Mouse (Mus musculus) stomach, embryonic 16.5 days (tissue): ENCODE data around the gene Fam170b. TPM values are rescaled to one million over a fixed set of nuclear protein-coding genes. Genes with fewer than 3 reads are reported as not detected.

ENCODE experiments used
- ATAC-seq: fragments of 200-750 bp; cut with Nextera tagmentation; 2 replicates; pipeline ENCODE4 v1.8.0; 2017; ENCODE audit warnings: moderate number of reproducible peaks, moderate TSS enrichment; ENCODE audit not compliant: insufficient read depth, low FRiP score
- H3K27ac ChIP-seq: fragments of 300-500 bp; sonication (generic); 2 replicates; pipeline ENCODE4 v1.5.1; 2014; ENCODE audit warnings: low read length
- H3K27me3 ChIP-seq: fragments of 300-500 bp; sonication (generic); 2 replicates; pipeline ENCODE4 v1.6.1; 2014; ENCODE audit warnings: low read length, control low read depth, mixed read lengths; ENCODE audit not compliant: control insufficient read depth, insufficient read depth
- H3K36me3 ChIP-seq: fragments of 300-500 bp; sonication (generic); 2 replicates; pipeline ENCODE4 v1.6.1; 2014; ENCODE audit warnings: low read length; ENCODE audit not compliant: control insufficient read depth, insufficient read depth
- H3K4me1 ChIP-seq: fragments of 300-500 bp; sonication (generic); 2 replicates; pipeline ENCODE4 v1.6.1; 2014; ENCODE audit warnings: low read length, control low read depth, mixed read lengths; ENCODE audit not compliant: control insufficient read depth, insufficient read depth
- H3K4me2 ChIP-seq: fragments of 300-500 bp; sonication (generic); 2 replicates; pipeline ENCODE4 v1.6.1; 2014; ENCODE audit warnings: low read depth, low read length, mixed read lengths
- H3K4me3 ChIP-seq: fragments of 300-500 bp; sonication (generic); replicated peaks from 2 replicates; pipeline ENCODE4 v1.5.1; 2014; ENCODE audit warnings: mild to moderate bottlenecking, low read length
- H3K9ac ChIP-seq: fragments of 300-500 bp; sonication (generic); 2 replicates; pipeline ENCODE4 v1.6.1; 2014; ENCODE audit warnings: low read length
- H3K9me3 ChIP-seq: fragments of 300-500 bp; sonication (generic); replicated peaks from 2 replicates; pipeline ENCODE4 v1.6.1; 2016; ENCODE audit warnings: low read length, control low read depth; ENCODE audit not compliant: control insufficient read depth
- whole genome bisulfite sequencing: fragments of 180-500 bp; shearing (Covaris S2); extraction: QIAGEN DNeasy Blood & Tissue Kit; methylation state at CpG from one replicate; pipeline ENCODE4 v1.1.7; 2014; 5-methylcytosine and 5-hydroxymethylcytosine counted together
- polyA plus RNA-seq: library from polyadenylated mRNA; unstranded; fragments of >200 nt; fragmentation: Nextera tagmentation; extraction: Ambion mirVana; gene quantifications from 2 replicates; pipeline ENCODE4 v1.2.1, GENCODE M21; 2015

Gene Fam170b
- polyA plus RNA-seq, 1 experiment from 2014 or later, result 0.05 TPM

GRCm38 (mm10) chr14:32856246-32856645, 22.5 kb downstream of the Fam170b start:
- Histone ChIP-seq H3K27ac (peak overlapping the region; percentile 67), H3K27me3 (no peaks in the 10 kb centered on the region)

GRCm38 (mm10) chr14:32856681-32857328, 23.0 kb downstream of the Fam170b start, which contains the start of gene Vstm4:
Vstm4 (plus strand) TSS chr14:32856756.
- H3K9ac ChIP-seq, result peak within 1 kb of the TSS; percentile 87
- peak within 1 kb of the TSS; percentile 66 for H3K4me3 ChIP-seq
- ATAC-seq, result peak; percentile 83
- H3K4me1 ChIP-seq, result peaks cover 24% of the 10 kb centered on the region; the same call in 1 of the 2 replicates
- WGBS, result under 1% methylated on average over 68 of the region's 68 CpGs
- no peaks in the 10 kb centered on the region for H3K9me3 ChIP-seq
- peak within 1 kb of the TSS; percentile 78 for H3K27ac ChIP-seq
- no peaks in the 10 kb centered on the region for H3K36me3 ChIP-seq
- H3K27me3 ChIP-seq, result no peaks in the 10 kb centered on the region
- peak within 1 kb of the TSS; percentile 69 for H3K4me2 ChIP-seq

More at GRCm38 (mm10) chr14:32856246-32856645, 22.5 kb downstream of the Fam170b start:
- Histone ChIP-seq H3K9me3 (no peaks in the 10 kb centered on the region), H3K4me2 (peak overlapping the region; percentile 69), H3K4me1 (peaks cover 18% of the 10 kb centered on the region; the same call in 1 of the 2 replicates), H3K4me3 (peak overlapping the region; percentile 66), H3K36me3 (no peaks in the 10 kb centered on the region), H3K9ac (peak overlapping the region; percentile 87; the same call in 1 of the 2 replicates)
- no peak for ATAC-seq
- WGBS, result 28% methylated on average over 5 of the region's 5 CpGs

DNA sequence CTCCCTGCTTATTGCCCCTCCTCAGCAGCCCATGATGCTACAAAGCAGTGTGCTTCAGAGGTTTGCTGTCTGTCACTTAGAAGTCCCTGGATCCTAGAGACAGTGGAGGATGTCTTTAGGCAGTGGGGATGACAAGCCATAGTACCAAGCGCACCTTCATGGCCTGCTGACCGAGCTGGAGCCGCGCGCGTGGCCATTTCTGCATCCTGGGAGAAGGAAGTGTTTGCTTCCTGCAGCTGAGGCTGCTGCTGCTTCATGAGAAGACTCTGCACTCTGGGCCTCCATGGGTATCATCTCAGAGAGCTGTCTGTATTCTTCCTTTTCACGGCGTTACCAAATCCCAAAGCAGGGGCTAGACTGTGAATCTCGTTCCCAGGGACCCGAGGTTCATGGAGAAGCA, 24.6 kb downstream of the Fam170b start:
- Histone ChIP-seq H3K9me3 (no peaks in the 10 kb centered on the region), H3K36me3 (no peaks in the 10 kb centered on the region), H3K4me2 (peak overlapping the region; percentile 69), H3K4me3 (no peak overlapping the region), H3K9ac (peak overlapping the region; percentile 17; the same call in 1 of the 2 replicates), H3K27me3 (no peaks in the 10 kb centered on the region), H3K4me1 (peaks cover 27% of the 10 kb centered on the region; the same call in 1 of the 2 replicates), H3K27ac (peak overlapping the region; percentile 41)
- 87% methylated on average over 10 of the region's 10 CpGs for WGBS
- no peak for ATAC-seq

DNA sequence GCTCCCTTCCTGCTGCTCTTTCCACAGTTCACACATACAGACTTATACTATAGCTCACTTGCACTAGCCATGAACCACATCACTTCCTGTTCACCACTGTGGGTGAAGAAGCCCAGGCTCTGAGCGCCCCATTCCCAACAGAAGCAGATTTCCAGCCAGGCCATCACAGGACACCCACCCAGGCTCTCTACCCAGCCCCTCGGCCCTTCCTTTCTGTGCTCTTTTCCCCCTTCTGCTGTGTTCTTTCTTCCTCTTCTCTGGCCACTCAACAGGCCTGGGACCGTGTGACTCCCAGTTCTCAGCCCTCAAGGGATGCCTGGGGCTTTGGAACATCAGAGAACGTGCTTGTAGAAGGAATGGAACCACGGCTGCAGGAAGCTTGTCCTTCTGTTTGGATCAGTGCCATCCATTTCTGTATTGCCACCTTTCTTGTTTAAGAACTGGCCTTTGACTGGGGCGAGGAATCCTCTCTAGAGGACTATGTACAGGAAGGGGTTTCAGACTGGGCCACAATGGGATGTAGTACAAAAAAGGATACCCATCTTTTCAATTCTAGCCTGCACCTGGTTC, 25.3 kb downstream of the Fam170b start:
- WGBS, result 64% methylated on average over 6 of the region's 6 CpGs
- no peaks in the 10 kb centered on the region for H3K9me3 ChIP-seq
- H3K27me3 ChIP-seq, result no peaks in the 10 kb centered on the region
- H3K4me2 ChIP-seq, result no peak overlapping the region
- H3K27ac ChIP-seq, result peak overlapping the region; percentile 41; the same call in 1 of the 2 replicates
- H3K36me3 ChIP-seq, result no peaks in the 10 kb centered on the region
- H3K4me1 ChIP-seq, result peaks cover 27% of the 10 kb centered on the region; the same call in 1 of the 2 replicates
- no peak overlapping the region for H3K4me3 ChIP-seq
- ATAC-seq, result no peak
- 0 out of 2 replicates have a peak overlapping the region, but pooled peaks have one; percentile 17 for H3K9ac ChIP-seq

DNA sequence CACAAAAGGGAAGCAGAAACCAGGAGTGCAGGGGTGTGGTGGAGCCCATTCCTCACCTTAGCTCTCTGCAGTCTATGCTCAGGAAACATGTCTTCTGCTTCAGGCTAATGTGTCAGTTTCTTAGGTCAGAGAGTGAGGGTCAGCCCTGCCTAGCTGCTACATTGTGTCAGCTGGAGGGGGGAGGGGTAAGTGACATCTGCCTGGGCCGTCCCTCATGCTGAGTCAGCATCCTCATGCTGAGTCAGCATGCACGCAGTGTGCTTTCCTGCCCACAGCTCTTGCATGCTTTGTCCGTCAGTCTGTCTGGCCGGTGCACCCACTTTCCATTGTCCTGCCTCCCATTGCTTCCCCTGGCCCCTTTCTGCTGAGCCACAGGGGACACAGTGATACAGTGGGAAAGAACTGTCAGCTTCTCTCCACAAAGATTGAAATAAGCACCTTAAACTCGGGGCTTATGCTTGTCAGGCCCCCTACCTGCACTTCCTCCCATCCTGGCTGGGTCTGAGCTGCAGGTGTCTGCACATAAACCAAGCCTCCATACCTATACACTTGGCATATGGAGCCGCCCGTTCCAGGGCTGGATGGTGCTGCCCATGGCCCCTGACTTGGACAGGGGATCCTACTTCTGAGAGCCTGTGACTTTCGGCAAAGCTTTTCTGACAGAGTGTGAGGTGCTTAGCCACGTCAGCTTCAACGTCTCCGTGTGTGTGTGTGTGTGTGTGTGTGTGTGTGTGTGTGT, 26.2 kb downstream of the Fam170b start:
- no peak for ATAC-seq
- Histone ChIP-seq H3K4me1 (peaks cover 27% of the 10 kb centered on the region; the same call in 1 of the 2 replicates), H3K27ac (0 out of 2 replicates have a peak overlapping the region, but pooled peaks have one; percentile 83), H3K36me3 (no peaks in the 10 kb centered on the region), H3K4me2 (no peak overlapping the region), H3K9me3 (no peaks in the 10 kb centered on the region), H3K4me3 (no peak overlapping the region), H3K9ac (no peak overlapping the region), H3K27me3 (no peaks in the 10 kb centered on the region)
- WGBS, result 52% methylated on average over 11 of the region's 11 CpGs

- H3K4me2 ChIP-seq, result 0 out of 2 replicates have a peak overlapping the region, but pooled peaks have one; percentile 11
- no peaks in the 10 kb centered on the region for H3K9me3 ChIP-seq
- peak overlapping the region; percentile 83 for H3K27ac ChIP-seq
- 21% methylated on average over 6 of the region's 6 CpGs for WGBS
- ATAC-seq, result peak; percentile 73
- H3K36me3 ChIP-seq, result no peaks in the 10 kb centered on the region
- H3K4me1 ChIP-seq, result peaks cover 27% of the 10 kb centered on the region; the same call in 1 of the 2 replicates
- H3K27me3 ChIP-seq, result no peaks in the 10 kb centered on the region
- no peak overlapping the region for H3K4me3 ChIP-seq
- H3K9ac ChIP-seq, result peak overlapping the region; percentile 28
Measured at GRCm38 (mm10) chr14:32861149-32861581, 27.4 kb downstream of the Fam170b start.

- no peak overlapping the region for H3K4me3 ChIP-seq
Measured at GRCm38 (mm10) chr14:32861656-32862055, 27.9 kb downstream of the Fam170b start.

DNA sequence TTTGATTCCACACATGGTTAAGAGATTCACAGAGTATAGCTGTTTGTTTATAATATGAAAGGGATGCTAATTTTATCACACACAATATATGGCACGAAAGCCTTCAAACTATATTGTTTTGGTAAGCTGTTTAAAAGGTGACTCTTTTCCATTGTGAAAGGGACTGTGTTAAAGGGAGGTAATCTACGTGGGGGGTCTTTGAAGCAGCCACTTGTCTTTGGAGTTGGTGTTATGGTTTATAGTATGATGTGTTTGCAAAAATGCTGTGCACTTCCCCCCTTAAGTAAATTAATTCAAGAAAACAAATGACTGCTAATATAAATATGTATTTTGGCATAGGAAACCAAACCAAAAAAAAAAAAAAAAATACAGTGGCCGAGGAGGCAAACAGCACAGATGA, 31.6 kb downstream of the Fam170b start:
- Histone ChIP-seq H3K4me3 (no peak overlapping the region), H3K4me1 (peaks cover 14% of the 10 kb centered on the region; the same call in 1 of the 2 replicates), H3K27me3 (no peaks in the 10 kb centered on the region), H3K9ac (no peak overlapping the region), H3K27ac (no peak overlapping the region), H3K9me3 (no peaks in the 10 kb centered on the region), H3K4me2 (no peak overlapping the region), H3K36me3 (no peaks in the 10 kb centered on the region)
- ATAC-seq, result no peak
- 63% methylated on average over 3 of the region's 3 CpGs for WGBS

More at GRCm38 (mm10) chr14:32861656-32862055, 27.9 kb downstream of the Fam170b start:
- 58% methylated on average over 2 of the region's 2 CpGs for WGBS
- no peaks in the 10 kb centered on the region for H3K9me3 ChIP-seq
- H3K9ac ChIP-seq, result peak overlapping the region; percentile 28
- no peak for ATAC-seq
- no peaks in the 10 kb centered on the region for H3K27me3 ChIP-seq
- H3K4me1 ChIP-seq, result peaks cover 27% of the 10 kb centered on the region; the same call in 1 of the 2 replicates
- H3K27ac ChIP-seq, result peak overlapping the region; percentile 83
- H3K36me3 ChIP-seq, result no peaks in the 10 kb centered on the region
- 0 out of 2 replicates have a peak overlapping the region, but pooled peaks have one; percentile 11 for H3K4me2 ChIP-seq
